Mouse (Mus musculus): ENCODE measurements around the gene Rep15. TPM values are rescaled to one million over a fixed set of nuclear protein-coding genes. Genes with fewer than 3 reads are reported as not detected.

The Rep15 gene
- polyA plus RNA-seq, 1 experiment from 2014 or later, result 0.89 TPM

- no peak overlapping the region for H3K4me3 ChIP-seq (ENCODE audit: low read depth, low read length)
- no peaks in the 10 kb centered on the region for H3K27me3 ChIP-seq (ENCODE audit: control insufficient read depth, insufficient read depth, low read depth, low read length)
- H3K4me1 ChIP-seq (ENCODE audit: control insufficient read depth, insufficient read depth, low read length), result no peaks in the 10 kb centered on the region
- peaks cover 13% of the 10 kb centered on the region for H3K36me3 ChIP-seq (ENCODE audit: control insufficient read depth, insufficient read depth, low read length)
- H3K27ac ChIP-seq (ENCODE audit: low read length), result no peak overlapping the region
- H3K9me3 ChIP-seq (replicated peaks; ENCODE audit: control insufficient read depth, low read length, poor library complexity, severe bottlenecking), result no peaks in the 10 kb centered on the region
- ATAC-seq, result no peak
- WGBS, result 93% methylated on average over 7 of the region's 7 CpGs
- H3K9ac ChIP-seq (ENCODE audit: low read depth, low read length), result no peak overlapping the region
- no peak overlapping the region for H3K4me2 ChIP-seq (ENCODE audit: low read length)
Measured at GRCm38 (mm10) chr6:147062694-147063093, 30.3 kb downstream of the Rep15 start.

GRCm38 (mm10) chr6:147064226-147064943 is 32.0 kb downstream of the Rep15 start:
- Histone ChIP-seq H3K9ac (ENCODE audit: low read depth, low read length) (no peak overlapping the region), H3K4me2 (ENCODE audit: low read length) (no peak overlapping the region), H3K9me3 (replicated peaks; ENCODE audit: control insufficient read depth, low read length, poor library complexity, severe bottlenecking) (no peaks in the 10 kb centered on the region), H3K27me3 (ENCODE audit: control insufficient read depth, insufficient read depth, low read depth, low read length) (no peaks in the 10 kb centered on the region), H3K36me3 (ENCODE audit: control insufficient read depth, insufficient read depth, low read length) (peaks cover 14% of the 10 kb centered on the region), H3K4me1 (ENCODE audit: control insufficient read depth, insufficient read depth, low read length) (no peaks in the 10 kb centered on the region), H3K4me3 (ENCODE audit: low read depth, low read length) (no peak overlapping the region), H3K27ac (ENCODE audit: low read length) (no peak overlapping the region)
- WGBS, result 96% methylated on average over 10 of the region's 10 CpGs
- ATAC-seq, result no peak

- Histone ChIP-seq H3K27ac (ENCODE audit: low read length) (no peak overlapping the region), H3K4me1 (ENCODE audit: control insufficient read depth, insufficient read depth, low read length) (no peaks in the 10 kb centered on the region), H3K9ac (ENCODE audit: low read depth, low read length) (no peak overlapping the region), H3K4me3 (ENCODE audit: low read depth, low read length) (no peak overlapping the region), H3K4me2 (ENCODE audit: low read length) (no peak overlapping the region), H3K36me3 (ENCODE audit: control insufficient read depth, insufficient read depth, low read length) (peaks cover 14% of the 10 kb centered on the region), H3K27me3 (ENCODE audit: control insufficient read depth, insufficient read depth, low read depth, low read length) (no peaks in the 10 kb centered on the region), H3K9me3 (replicated peaks; ENCODE audit: control insufficient read depth, low read length, poor library complexity, severe bottlenecking) (no peaks in the 10 kb centered on the region)
- ATAC-seq, result no peak
- 96% methylated on average over 6 of the region's 6 CpGs for WGBS
Measured at GRCm38 (mm10) chr6:147064944-147065261, 32.5 kb downstream of the Rep15 start.

- Histone ChIP-seq H3K9me3 (replicated peaks; ENCODE audit: control insufficient read depth, low read length, poor library complexity, severe bottlenecking) (no peaks in the 10 kb centered on the region), H3K9ac (ENCODE audit: low read depth, low read length) (no peak overlapping the region), H3K4me2 (ENCODE audit: low read length) (no peak overlapping the region), H3K36me3 (ENCODE audit: control insufficient read depth, insufficient read depth, low read length) (peaks cover 6% of the 10 kb centered on the region; the same call in 1 of the 2 replicates), H3K27me3 (ENCODE audit: control insufficient read depth, insufficient read depth, low read depth, low read length) (no peaks in the 10 kb centered on the region), H3K4me1 (ENCODE audit: control insufficient read depth, insufficient read depth, low read length) (no peaks in the 10 kb centered on the region), H3K4me3 (ENCODE audit: low read depth, low read length) (no peak overlapping the region), H3K27ac (ENCODE audit: low read length) (0 out of 2 replicates have a peak overlapping the region, but pooled peaks have one; percentile 29)
- 48% methylated on average over 5 of the region's 5 CpGs for WGBS
- ATAC-seq, result 0 out of 2 replicates have a peak, but pooled peaks have one; percentile 39
Measured at GRCm38 (mm10) chr6:147075808-147076387, 43.5 kb downstream of the Rep15 start.

GRCm38 (mm10) chr6:147076878-147077277 is 44.5 kb downstream of the Rep15 start:
- Histone ChIP-seq H3K27ac (ENCODE audit: low read length) (no peak overlapping the region), H3K4me2 (ENCODE audit: low read length) (no peak overlapping the region), H3K4me1 (ENCODE audit: control insufficient read depth, insufficient read depth, low read length) (no peaks in the 10 kb centered on the region), H3K4me3 (ENCODE audit: low read depth, low read length) (no peak overlapping the region), H3K9ac (ENCODE audit: low read depth, low read length) (no peak overlapping the region), H3K27me3 (ENCODE audit: control insufficient read depth, insufficient read depth, low read depth, low read length) (no peaks in the 10 kb centered on the region), H3K36me3 (ENCODE audit: control insufficient read depth, insufficient read depth, low read length) (0 out of 2 replicates have a peak, but pooled peaks cover 2% of the 10 kb centered on the region), H3K9me3 (replicated peaks; ENCODE audit: control insufficient read depth, low read length, poor library complexity, severe bottlenecking) (no peaks in the 10 kb centered on the region)
- 77% methylated on average over 8 of the region's 8 CpGs for WGBS
- no peak for ATAC-seq

GRCm38 (mm10) chr6:147079919-147080318 is 47.5 kb downstream of the Rep15 start:
- Histone ChIP-seq H3K27ac (ENCODE audit: low read length) (no peak overlapping the region), H3K4me2 (ENCODE audit: low read length) (no peak overlapping the region), H3K9ac (ENCODE audit: low read depth, low read length) (no peak overlapping the region), H3K27me3 (ENCODE audit: control insufficient read depth, insufficient read depth, low read depth, low read length) (no peaks in the 10 kb centered on the region), H3K4me1 (ENCODE audit: control insufficient read depth, insufficient read depth, low read length) (no peaks in the 10 kb centered on the region), H3K36me3 (ENCODE audit: control insufficient read depth, insufficient read depth, low read length) (no peaks in the 10 kb centered on the region), H3K4me3 (ENCODE audit: low read depth, low read length) (no peak overlapping the region), H3K9me3 (replicated peaks; ENCODE audit: control insufficient read depth, low read length, poor library complexity, severe bottlenecking) (no peaks in the 10 kb centered on the region)
- WGBS, result 94% methylated on average over 10 of the region's 10 CpGs
- ATAC-seq, result no peak

Other genes with a start within 250 kb of the Rep15 start
- 2.9 and 4.2 TPM in 2 replicates for gene Arntl2, start 236.5 kb upstream of the Rep15 start, polyA plus RNA-seq (2015; fragmentation: Nextera tagmentation; extraction: Ambion mirVana)
- gene Smco2, start 182.5 kb upstream of the Rep15 start, polyA plus RNA-seq (2015; fragmentation: Nextera tagmentation; extraction: Ambion mirVana), result not detected in 2 replicates
- gene Ppfibp1, start 144.1 kb upstream of the Rep15 start, polyA plus RNA-seq (2015; fragmentation: Nextera tagmentation; extraction: Ambion mirVana), result 19.6 and 22.1 TPM in 2 replicates
- 0.06 TPM in 1 of 2 replicates, not detected in the other for gene 1700034J05Rik, start 78.2 kb upstream of the Rep15 start, polyA plus RNA-seq (2015; fragmentation: Nextera tagmentation; extraction: Ambion mirVana)
- gene Mrps35, start 10.2 kb downstream of the Rep15 start, polyA plus RNA-seq (2015; fragmentation: Nextera tagmentation; extraction: Ambion mirVana), result 66.1 and 67.6 TPM in 2 replicates
- gene Mansc4, start 54.4 kb downstream of the Rep15 start, polyA plus RNA-seq (2015; fragmentation: Nextera tagmentation; extraction: Ambion mirVana), result 0.56 and 0.75 TPM in 2 replicates
- gene Klhl42, start 58.8 kb downstream of the Rep15 start, polyA plus RNA-seq (2015; fragmentation: Nextera tagmentation; extraction: Ambion mirVana), result 7.2 and 7.7 TPM in 2 replicates
- gene Pthlh, start 231.6 kb downstream of the Rep15 start, polyA plus RNA-seq (2015; fragmentation: Nextera tagmentation; extraction: Ambion mirVana), result 0.77 and 1.4 TPM in 2 replicates

Measured in midbrain, embryonic 16.5 days (tissue).